Mouse (Mus musculus) intestine, postnatal 0 days (tissue): ENCODE data around the gene Mgat5. TPM values are rescaled to one million over a fixed set of nuclear protein-coding genes. Genes with fewer than 3 reads are reported as not detected.

Source experiments
- ATAC-seq: fragments of 200-750 bp; cut with Nextera tagmentation; 2 replicates; pipeline ENCODE4 v1.8.0; 2017; ENCODE audit warnings: mild to moderate bottlenecking, moderate TSS enrichment, moderate library complexity
- H3K27ac ChIP-seq: fragments of 300-500 bp; sonication (generic); 2 replicates; pipeline ENCODE4 v1.5.1; 2014; ENCODE audit warnings: mild to moderate bottlenecking, low read depth, low read length, moderate library complexity
- H3K27me3 ChIP-seq: fragments of 300-500 bp; sonication (generic); replicated peaks from 2 replicates; pipeline ENCODE4 v1.6.1; 2014; ENCODE audit warnings: low read length, mixed read lengths; ENCODE audit not compliant: control insufficient read depth, insufficient read depth
- H3K36me3 ChIP-seq: fragments of 300-500 bp; sonication (generic); 2 replicates; pipeline ENCODE4 v1.6.1; 2014; ENCODE audit warnings: mild to moderate bottlenecking, moderate library complexity; ENCODE audit not compliant: control insufficient read depth, insufficient read depth
- H3K4me1 ChIP-seq: fragments of 300-500 bp; sonication (generic); replicated peaks from 2 replicates; pipeline ENCODE4 v1.6.1; 2014; ENCODE audit warnings: antibody characterized with exemption, low read length, mixed read lengths; ENCODE audit not compliant: control insufficient read depth, insufficient read depth
- H3K4me2 ChIP-seq: fragments of 300-500 bp; sonication (generic); replicated peaks from 2 replicates; pipeline ENCODE4 v1.6.1; 2014; ENCODE audit warnings: low read depth, mild to moderate bottlenecking, moderate library complexity
- H3K4me3 ChIP-seq: fragments of 300-500 bp; sonication (generic); 2 replicates; pipeline ENCODE4 v1.5.1; 2014; ENCODE audit warnings: low read depth, low read length
- H3K9ac ChIP-seq: fragments of 300-500 bp; sonication (generic); 2 replicates; pipeline ENCODE4 v1.6.1; 2014; ENCODE audit warnings: mild to moderate bottlenecking, low read depth, low read length
- H3K9me3 ChIP-seq: fragments of 300-500 bp; sonication (generic); 2 replicates; pipeline ENCODE4 v1.6.1; 2016; ENCODE audit warnings: mixed run types; ENCODE audit not compliant: control insufficient read depth
- CTCF ChIP-seq: sonication (generic); IDR thresholded peaks from 2 replicates; pipeline ENCODE4 v1.5.1; 2016; ENCODE audit warnings: low read depth, mild to moderate bottlenecking, control low read depth, antibody characterized with exemption, moderate library complexity
- WGBS: fragments of 180-500 bp; shearing (Covaris S2); extraction: QIAGEN DNeasy Blood & Tissue Kit; methylation state at CpG from one replicate; pipeline ENCODE4 v1.1.7; 2014; 5-methylcytosine and 5-hydroxymethylcytosine counted together
- polyA plus RNA-seq: library from polyadenylated mRNA; unstranded; fragments of >200 nt; fragmentation: Nextera tagmentation; extraction: Ambion mirVana; gene quantifications from 2 replicates; pipeline ENCODE4 v1.2.1, GENCODE M21; 2015

Gene Mgat5
- polyA plus RNA-seq, 1 experiment from 2014 or later, result 4.1 TPM

GRCm38 (mm10) chr1:127214585-127215232 is 9.9 kb downstream of the Mgat5 start:
- H3K27me3 ChIP-seq, result no peaks in the 10 kb centered on the region
- 37% methylated on average over 8 of the region's 8 CpGs for WGBS
- H3K27ac ChIP-seq, result peak overlapping the region; percentile 79
- TF ChIP-seq CTCF, result no peak
- H3K9ac ChIP-seq, result no peak overlapping the region
- peaks cover 29% of the 10 kb centered on the region for H3K4me1 ChIP-seq
- H3K4me3 ChIP-seq, result no peak overlapping the region
- peak; percentile 91 for ATAC-seq
- no peaks in the 10 kb centered on the region for H3K9me3 ChIP-seq
- H3K4me2 ChIP-seq, result peak overlapping the region; percentile 35
- H3K36me3 ChIP-seq, result no peaks in the 10 kb centered on the region

DNA sequence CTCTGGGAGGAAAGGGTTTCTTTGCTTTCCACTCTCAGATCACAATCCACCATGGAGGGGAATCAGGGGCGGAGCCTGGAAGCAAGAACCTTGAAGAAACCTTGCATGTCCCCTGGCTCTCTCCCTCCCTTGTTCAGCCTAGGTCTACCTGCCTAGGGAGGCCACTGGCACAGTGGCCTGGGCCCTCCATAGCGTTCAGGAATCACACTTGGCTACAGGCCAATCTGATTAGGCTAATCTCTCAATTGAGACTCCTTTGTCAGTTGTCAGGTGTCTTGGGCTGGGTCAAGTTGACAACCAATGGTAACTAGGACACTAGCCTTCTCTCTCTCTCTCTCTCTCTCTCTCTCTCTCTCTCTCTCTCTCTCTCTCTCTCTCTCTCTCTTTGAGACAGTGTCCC is 12.2 kb downstream of the Mgat5 start:
- Histone ChIP-seq H3K9me3 (no peaks in the 10 kb centered on the region), H3K4me1 (peaks cover 31% of the 10 kb centered on the region), H3K4me2 (no peak overlapping the region), H3K27ac (no peak overlapping the region), H3K36me3 (no peaks in the 10 kb centered on the region), H3K9ac (no peak overlapping the region), H3K4me3 (no peak overlapping the region), H3K27me3 (no peaks in the 10 kb centered on the region)
- no peak for TF ChIP-seq CTCF
- ATAC-seq, result 0 out of 2 replicates have a peak, but pooled peaks have one; percentile 11
- WGBS, result 53% methylated on average over 2 of the region's 2 CpGs

- 60% methylated on average over 4 of the region's 4 CpGs for WGBS
- ATAC-seq, result no peak
- TF ChIP-seq CTCF, result no peak
- H3K9me3 ChIP-seq, result no peaks in the 10 kb centered on the region
- no peak overlapping the region for H3K27ac ChIP-seq
- H3K9ac ChIP-seq, result no peak overlapping the region
- H3K36me3 ChIP-seq, result no peaks in the 10 kb centered on the region
- peaks cover 31% of the 10 kb centered on the region for H3K4me1 ChIP-seq
- no peak overlapping the region for H3K4me3 ChIP-seq
- no peak overlapping the region for H3K4me2 ChIP-seq
- H3K27me3 ChIP-seq, result no peaks in the 10 kb centered on the region
These were observed 12.8 kb downstream of the Mgat5 start for GRCm38 (mm10) chr1:127217665-127218064.

DNA sequence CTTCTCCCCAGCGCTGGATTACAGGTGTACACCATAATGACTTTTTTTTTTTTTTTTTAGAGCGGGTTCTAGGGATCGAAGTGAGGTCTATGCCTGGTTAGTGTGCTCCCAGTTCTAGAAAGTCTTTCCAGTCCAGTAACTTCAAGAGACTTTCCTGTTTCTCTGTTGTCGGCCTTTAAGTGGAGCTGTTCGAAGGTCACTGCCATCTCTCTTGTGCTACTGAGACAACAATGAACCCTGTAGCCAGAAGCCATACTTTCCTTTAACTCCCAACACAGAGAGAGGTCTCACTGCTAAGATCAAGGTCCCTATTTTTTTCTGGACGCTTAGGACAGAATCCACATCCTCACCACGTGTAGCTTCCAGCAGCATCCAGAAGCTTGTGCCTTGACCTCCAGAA is 13.4 kb downstream of the Mgat5 start:
- TF ChIP-seq CTCF, result no peak

GRCm38 (mm10) chr1:127219161-127219560 is 14.3 kb downstream of the Mgat5 start:
- Histone ChIP-seq H3K4me2 (no peak overlapping the region), H3K36me3 (no peaks in the 10 kb centered on the region), H3K4me1 (peaks cover 24% of the 10 kb centered on the region), H3K27me3 (no peaks in the 10 kb centered on the region), H3K9ac (no peak overlapping the region), H3K27ac (no peak overlapping the region), H3K4me3 (no peak overlapping the region), H3K9me3 (no peaks in the 10 kb centered on the region)
- no peak for TF ChIP-seq CTCF
- ATAC-seq, result no peak
- WGBS, result 57% methylated on average over 4 of the region's 4 CpGs

More for the DNA sequence above, 13.4 kb downstream of the Mgat5 start:
- 60% methylated on average over 7 of the region's 7 CpGs for WGBS
- no peaks in the 10 kb centered on the region for H3K36me3 ChIP-seq
- no peak overlapping the region for H3K4me3 ChIP-seq
- H3K4me2 ChIP-seq, result no peak overlapping the region
- H3K9ac ChIP-seq, result no peak overlapping the region
- peaks cover 31% of the 10 kb centered on the region for H3K4me1 ChIP-seq
- no peaks in the 10 kb centered on the region for H3K9me3 ChIP-seq
- no peaks in the 10 kb centered on the region for H3K27me3 ChIP-seq
- no peak for ATAC-seq
- H3K27ac ChIP-seq, result no peak overlapping the region

DNA sequence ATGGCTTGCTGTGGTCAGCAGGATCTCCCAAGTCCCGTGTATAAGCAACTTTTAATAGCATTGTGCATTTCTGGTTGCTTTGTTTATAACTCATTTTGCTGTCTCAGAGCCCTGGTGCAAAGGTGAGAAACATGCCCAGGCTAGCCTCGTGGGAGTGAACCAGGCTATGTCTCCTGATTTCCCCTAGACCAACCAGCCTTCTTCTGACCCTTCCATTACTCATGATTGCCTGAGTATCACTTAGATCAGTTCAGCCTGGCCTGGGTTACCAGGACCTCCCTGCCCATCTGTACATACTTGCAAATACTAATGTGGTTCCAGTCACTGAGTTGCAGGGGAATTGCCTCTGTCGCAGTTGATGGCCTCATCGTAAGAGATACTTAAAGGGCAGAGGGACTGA is 14.8 kb downstream of the Mgat5 start:
- H3K27ac ChIP-seq, result no peak overlapping the region
- no peaks in the 10 kb centered on the region for H3K27me3 ChIP-seq
- no peak overlapping the region for H3K4me2 ChIP-seq
- no peak for ATAC-seq
- 63% methylated on average over 4 of the region's 4 CpGs for WGBS
- peaks cover 21% of the 10 kb centered on the region for H3K4me1 ChIP-seq
- no peak for TF ChIP-seq CTCF
- no peaks in the 10 kb centered on the region for H3K36me3 ChIP-seq
- H3K9me3 ChIP-seq, result no peaks in the 10 kb centered on the region
- H3K4me3 ChIP-seq, result no peak overlapping the region
- no peak overlapping the region for H3K9ac ChIP-seq
